Mouse (Mus musculus) midbrain, embryonic 10.5 days (tissue): ENCODE results near the gene Nfe2l2. TPM values are rescaled to one million over a fixed set of nuclear protein-coding genes. Genes with fewer than 3 reads are reported as not detected.

Experiments
- DNase-seq: peaks from one replicate; pipeline ENCODE4 v3.0.0-alpha.2; 2017; ENCODE audit warnings: low spot score
- H3K27ac ChIP-seq: fragments of 300-500 bp; sonication (generic); replicated peaks from 2 replicates; pipeline ENCODE4 v1.5.1; 2016; ENCODE audit warnings: mild to moderate bottlenecking
- H3K27me3 ChIP-seq: fragments of 300-500 bp; sonication (generic); 2 replicates; pipeline ENCODE4 v1.6.1; 2016; ENCODE audit warnings: low read depth, mild to moderate bottlenecking; ENCODE audit not compliant: poor library complexity, severe bottlenecking
- H3K36me3 ChIP-seq: fragments of 300-500 bp; sonication (generic); 2 replicates; pipeline ENCODE4 v1.6.1; 2016; ENCODE audit warnings: mild to moderate bottlenecking, moderate library complexity
- H3K4me1 ChIP-seq: fragments of 300-500 bp; sonication (generic); 2 replicates; pipeline ENCODE4 v1.6.1; 2016
- H3K4me3 ChIP-seq: fragments of 300-500 bp; sonication (generic); 2 replicates; pipeline ENCODE4 v1.5.1; 2016; ENCODE audit warnings: mild to moderate bottlenecking, moderate library complexity
- H3K9me3 ChIP-seq: fragments of 300-500 bp; sonication (generic); replicated peaks from 2 replicates; pipeline ENCODE4 v1.6.1; 2016; ENCODE audit warnings: mild to moderate bottlenecking
- WGBS: fragments of 180-500 bp; shearing (Covaris S2); methylation state at CpG from one replicate; pipeline ENCODE4 v1.1.7; 2016; 5-methylcytosine and 5-hydroxymethylcytosine counted together
- polyA plus RNA-seq: library from polyadenylated mRNA; unstranded; fragments of >200 nt; fragmentation: Nextera tagmentation; extraction: Ambion mirVana; gene quantifications from 2 replicates; pipeline ENCODE4 v1.2.1, GENCODE M21; 2016

The Nfe2l2 gene
- polyA plus RNA-seq, 1 experiment from 2014 or later: 27.7 TPM

GRCm38 (mm10) chr2:75670446-75671336, 33.8 kb downstream of the Nfe2l2 start:
- Histone ChIP-seq H3K36me3 (peaks cover 23% of the 10 kb centered on the region), H3K9me3 (no peaks in the 10 kb centered on the region), H3K4me1 (no peaks in the 10 kb centered on the region), H3K27ac (no peak overlapping the region), H3K4me3 (no peak overlapping the region), H3K27me3 (no peaks in the 10 kb centered on the region)
- 84% methylated on average over 6 of the region's 6 CpGs for WGBS
- DNase-seq: no peak

GRCm38 (mm10) chr2:75669491-75670445, 34.7 kb downstream of the Nfe2l2 start:
- Histone ChIP-seq H3K4me3 (no peak overlapping the region), H3K27me3 (no peaks in the 10 kb centered on the region), H3K4me1 (no peaks in the 10 kb centered on the region), H3K36me3 (peaks cover 19% of the 10 kb centered on the region), H3K27ac (no peak overlapping the region), H3K9me3 (no peaks in the 10 kb centered on the region)
- peak; percentile 41 for DNase-seq
- 41% methylated on average over 14 of the region's 14 CpGs for WGBS

- DNase-seq: no peak
Observed at GRCm38 (mm10) chr2:75661106-75661505, 43.3 kb downstream of the Nfe2l2 start.

GRCm38 (mm10) chr2:75660255-75660948, 44.0 kb downstream of the Nfe2l2 start:
- H3K9me3 ChIP-seq: no peaks in the 10 kb centered on the region
- no peak for DNase-seq
- peaks cover 21% of the 10 kb centered on the region for H3K4me1 ChIP-seq
- H3K27ac ChIP-seq: peak overlapping the region; percentile 100
- no peaks in the 10 kb centered on the region for H3K27me3 ChIP-seq
- WGBS: 5% methylated on average over 15 of the region's 15 CpGs
- H3K4me3 ChIP-seq: peak overlapping the region; percentile 98
- peaks cover 46% of the 10 kb centered on the region for H3K36me3 ChIP-seq

More at GRCm38 (mm10) chr2:75661106-75661505, 43.3 kb downstream of the Nfe2l2 start:
- H3K4me3 ChIP-seq: peak overlapping the region; percentile 98
- peak overlapping the region; percentile 100; the same call in 1 of the 2 replicates for H3K27ac ChIP-seq
- H3K36me3 ChIP-seq: peaks cover 47% of the 10 kb centered on the region
- H3K4me1 ChIP-seq: peaks cover 21% of the 10 kb centered on the region
- no peaks in the 10 kb centered on the region for H3K27me3 ChIP-seq
- 49% methylated on average over 2 of the region's 2 CpGs for WGBS
- no peaks in the 10 kb centered on the region for H3K9me3 ChIP-seq

GRCm38 (mm10) chr2:75659629-75659960, 44.8 kb downstream of the Nfe2l2 start:
- Histone ChIP-seq H3K4me3 (peak overlapping the region; percentile 98), H3K27me3 (no peaks in the 10 kb centered on the region), H3K27ac (peak overlapping the region; percentile 100), H3K9me3 (no peaks in the 10 kb centered on the region), H3K4me1 (peaks cover 21% of the 10 kb centered on the region), H3K36me3 (peaks cover 39% of the 10 kb centered on the region)
- 0% methylated on average over 47 of the region's 47 CpGs for WGBS
- peak; percentile 91 for DNase-seq

- H3K4me3 ChIP-seq: peak within 1 kb of the TSS; percentile 98
- peaks cover 33% of the 10 kb centered on the region for H3K36me3 ChIP-seq
- peak within 1 kb of the TSS; percentile 100 for H3K27ac ChIP-seq
- peaks cover 21% of the 10 kb centered on the region for H3K4me1 ChIP-seq
- no peaks in the 10 kb centered on the region for H3K27me3 ChIP-seq
- under 1% methylated on average over 99 of the region's 102 CpGs for WGBS
- H3K9me3 ChIP-seq: no peaks in the 10 kb centered on the region
- DNase-seq: peak; percentile 99
Observed at GRCm38 (mm10) chr2:75658727-75659628, 45.5 kb downstream of the Nfe2l2 start, which contains the start of gene Hnrnpa3. Hnrnpa3 (plus strand) TSS chr2:75659261.

GRCm38 (mm10) chr2:75657907-75658691, 46.3 kb downstream of the Nfe2l2 start:
- no peaks in the 10 kb centered on the region for H3K27me3 ChIP-seq
- H3K4me1 ChIP-seq: peaks cover 21% of the 10 kb centered on the region
- H3K27ac ChIP-seq: peak overlapping the region; percentile 100
- peak; percentile 68 for DNase-seq
- 4% methylated on average over 18 of the region's 18 CpGs for WGBS
- no peaks in the 10 kb centered on the region for H3K9me3 ChIP-seq
- H3K36me3 ChIP-seq: peaks cover 24% of the 10 kb centered on the region
- peak overlapping the region; percentile 98 for H3K4me3 ChIP-seq

- H3K27ac ChIP-seq: peak overlapping the region; percentile 100
- no peak overlapping the region for H3K4me3 ChIP-seq
- H3K9me3 ChIP-seq: no peaks in the 10 kb centered on the region
- peaks cover 12% of the 10 kb centered on the region for H3K36me3 ChIP-seq
- no peak for DNase-seq
- 95% methylated on average over 5 of the region's 5 CpGs for WGBS
- peaks cover 21% of the 10 kb centered on the region for H3K4me1 ChIP-seq
- no peaks in the 10 kb centered on the region for H3K27me3 ChIP-seq
Observed at GRCm38 (mm10) chr2:75656924-75657323, 47.5 kb downstream of the Nfe2l2 start.

- H3K36me3 ChIP-seq: 0 out of 2 replicates have a peak, but pooled peaks cover 4% of the 10 kb centered on the region
- H3K4me3 ChIP-seq: no peak overlapping the region
- H3K27ac ChIP-seq: no peak overlapping the region
- DNase-seq: no peak
- no peaks in the 10 kb centered on the region for H3K27me3 ChIP-seq
- peaks cover 11% of the 10 kb centered on the region for H3K4me1 ChIP-seq
- 88% methylated on average over 1 of the region's 1 CpGs for WGBS
- no peaks in the 10 kb centered on the region for H3K9me3 ChIP-seq
Observed at GRCm38 (mm10) chr2:75654679-75655078, 49.8 kb downstream of the Nfe2l2 start.

GRCm38 (mm10) chr2:75653150-75653549, 51.3 kb downstream of the Nfe2l2 start:
- Histone ChIP-seq H3K27ac (no peak overlapping the region), H3K4me3 (no peak overlapping the region), H3K36me3 (0 out of 2 replicates have a peak, but pooled peaks cover 4% of the 10 kb centered on the region), H3K9me3 (no peaks in the 10 kb centered on the region), H3K4me1 (peaks cover 11% of the 10 kb centered on the region), H3K27me3 (no peaks in the 10 kb centered on the region)
- no peak for DNase-seq

- no peak for DNase-seq
- no peaks in the 10 kb centered on the region for H3K27me3 ChIP-seq
- H3K4me3 ChIP-seq: no peak overlapping the region
- H3K36me3 ChIP-seq: 0 out of 2 replicates have a peak, but pooled peaks cover 4% of the 10 kb centered on the region
- no peak overlapping the region for H3K27ac ChIP-seq
- 87% methylated on average over 1 of the region's 1 CpGs for WGBS
- peaks cover 2% of the 10 kb centered on the region; the same call in 1 of the 2 replicates for H3K9me3 ChIP-seq
- H3K4me1 ChIP-seq: no peaks in the 10 kb centered on the region
Observed at GRCm38 (mm10) chr2:75650437-75650836, 54.0 kb downstream of the Nfe2l2 start.
